Comparison of ENCODE assay signal across 9 mouse cellular contexts in the genomic region with DNA sequence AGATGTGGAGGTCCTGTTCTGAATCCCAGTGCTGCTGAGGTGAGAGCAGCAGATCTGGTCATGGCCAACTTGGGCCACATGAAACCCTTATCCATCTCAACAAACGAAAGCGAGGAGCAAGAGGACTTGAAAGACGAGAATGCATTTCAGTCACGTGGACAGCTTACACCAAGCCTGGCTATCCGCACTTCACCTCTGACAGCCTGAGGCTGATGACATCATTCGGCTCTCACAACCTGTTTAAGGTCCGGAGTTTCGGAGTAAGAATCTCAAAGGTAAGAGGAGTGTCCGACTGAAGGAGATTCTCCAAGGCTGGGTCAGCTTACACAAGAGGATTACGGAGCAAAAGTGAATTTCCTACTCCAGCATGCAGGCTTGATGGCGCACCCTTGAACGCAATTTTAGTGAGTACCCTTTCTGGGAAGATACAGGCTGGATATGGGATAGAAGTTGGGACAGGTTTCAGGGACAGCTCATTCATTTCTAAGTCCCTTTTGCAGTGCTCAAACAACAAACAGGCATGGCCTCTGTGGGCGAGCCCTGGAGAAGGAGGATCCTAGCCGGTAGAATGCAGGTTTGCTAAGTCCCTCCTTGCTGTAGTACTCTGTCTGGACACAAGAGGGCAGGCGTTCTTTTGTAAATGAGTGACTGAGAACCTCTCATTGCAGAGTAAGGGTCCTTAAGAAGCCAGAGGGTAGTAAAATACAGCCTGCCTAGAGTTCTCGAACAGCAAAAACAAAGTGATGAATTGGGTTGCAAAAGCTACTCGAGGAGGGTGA. TPM values are rescaled to one million over a fixed set of nuclear protein-coding genes. Genes with fewer than 3 reads are reported as not detected.
DNase-seq lines count a peak whose midpoint lies in the region; ATAC-seq lines count a peak whose summit lies in the region.
"Had no signal": no experiment of that assay in that cellular context is flagged by ENCODE, and none has a peak within 500 bp of the region (broad histone marks: within the 10 kb centered on the region; RNA-seq: fewer than 3 reads in every experiment).

No protein-coding gene starts in this region.

- ATAC-seq in cerebellum, adult (ENCODE audit: insufficient number of reproducible peaks, low FRiP score, low TSS enrichment) = no peak
- peak; percentile 60 for ATAC-seq in intestine, embryonic 15.5 days
- no peak; the same call in 1 of the 2 replicates for ATAC-seq in midbrain, embryonic 14.5 days (ENCODE audit: low FRiP score, low TSS enrichment)

- H3K36me3 ChIP-seq in intestine, embryonic 15.5 days = no peaks in the 10 kb centered on the region
- no peaks in the 10 kb centered on the region for H3K36me3 ChIP-seq in midbrain, embryonic 14.5 days (ENCODE audit: control insufficient read depth, insufficient read depth, low read length)

- H3K27me3 ChIP-seq in intestine, embryonic 15.5 days (replicated peaks) = no peaks in the 10 kb centered on the region
- no peaks in the 10 kb centered on the region for H3K27me3 ChIP-seq in midbrain, embryonic 14.5 days (ENCODE audit: control insufficient read depth, insufficient read depth, low read length)

- H3K4me2 ChIP-seq in intestine, embryonic 15.5 days (replicated peaks) = peak overlapping the region; percentile 20; the same call in 1 of the 2 replicates
- no peak overlapping the region for H3K4me2 ChIP-seq in midbrain, embryonic 14.5 days (ENCODE audit: low read length)

- no peak overlapping the region for H3K9ac ChIP-seq in intestine, embryonic 15.5 days
- H3K9ac ChIP-seq in midbrain, embryonic 14.5 days (replicated peaks; ENCODE audit: low read length) = no peak overlapping the region

- no peaks in the 10 kb centered on the region for H3K9me3 ChIP-seq in intestine, embryonic 15.5 days
- H3K9me3 ChIP-seq in midbrain, embryonic 14.5 days (ENCODE audit: control insufficient read depth, low read length) = no peaks in the 10 kb centered on the region

- DNase-seq in cerebellum, adult 11 months = peak; percentile 50
- DNase-seq in embryo, embryonic 11.5 days (ENCODE audit: low read depth, low spot score) = peak; percentile 74
- DNase-seq in gastrocnemius, postnatal 4 days (ENCODE audit: low spot score in 2 of 2) = peak; percentile 50 to 76
- peak; percentile 67 to 75 for DNase-seq in left cerebral cortex, postnatal 36 days (ENCODE audit: low spot score in 2 of 2)
- peak; percentile 91 for DNase-seq in midbrain, embryonic 14.5 days
- peak; percentile 57 to 78 for DNase-seq in spleen, postnatal 14 days (ENCODE audit: low spot score in 2 of 2)

- H3K4me3 ChIP-seq in intestine, embryonic 15.5 days (replicated peaks) = no peak overlapping the region
- no peak overlapping the region for H3K4me3 ChIP-seq in midbrain, embryonic 14.5 days (replicated peaks; ENCODE audit: low read depth, low read length)

- H3K4me1 ChIP-seq in intestine, embryonic 15.5 days (replicated peaks) = 0 out of 2 replicates have a peak, but pooled peaks cover 3% of the 10 kb centered on the region
- no peaks in the 10 kb centered on the region for H3K4me1 ChIP-seq in midbrain, embryonic 14.5 days (ENCODE audit: control insufficient read depth, insufficient read depth, low read length)

- H3K27ac ChIP-seq in intestine, embryonic 15.5 days = no peak overlapping the region
- H3K27ac ChIP-seq in midbrain, embryonic 14.5 days (replicated peaks; ENCODE audit: low read depth, low read length) = no peak overlapping the region

- 44% methylated on average over 17 of the region's 17 CpGs for WGBS in intestine, embryonic 15.5 days
- whole genome bisulfite sequencing in midbrain, embryonic 14.5 days = 50% methylated on average over 17 of the region's 17 CpGs

- intact Hi-C loops in left cerebral cortex, postnatal 36 days (cut with DNase I) = loop anchor here (1.0 to 5.0 kb wide), 3 partner anchors 102 to 198 kb away; no protein-coding TSS in a partner anchor

RNA-seq across cellular contexts. Expression of a gene that starts 41.2 kb away (rescaled TPM):
- 10 to 100 TPM; 14.2 to 15.5 TPM for total RNA-seq in gastrocnemius, postnatal 4 days (2021)
- polyA plus RNA-seq in intestine, embryonic 15.5 days (2015; fragmentation: Nextera tagmentation; extraction: Ambion mirVana) = 16.6 and 20.3 TPM in 2 replicates
- total RNA-seq in left cerebral cortex, postnatal 36 days (2021) = not detected
- polyA plus RNA-seq in midbrain, embryonic 14.5 days (2014; fragmentation: Nextera tagmentation; extraction: Ambion mirVana) = 0.20 and 0.50 TPM in 2 replicates
- polyA plus RNA-seq: C2C12 had no signal

Comparison
In these comparisons a context has a peak if more than half of its experiments do, and no peak if none do; other contexts are left out.
1. RNA of a gene that starts 41.2 kb away (total RNA-seq): 14.2 to 15.5 TPM in gastrocnemius, postnatal 4 days; not detected in left cerebral cortex, postnatal 36 days; every median in the first group is over 10 times any median in the second.
2. Peak in every context shown above with its lines, with median percentiles within 50 percentile points of each other: DNase-seq.